Mouse (Mus musculus) stomach, postnatal 0 days (tissue): ENCODE data around the gene Plekhj1.

Experiments used
- CTCF ChIP-seq: IDR thresholded peaks from 2 replicates; pipeline ENCODE4 v1.5.1; 2016; ENCODE audit warnings: antibody characterized with exemption, low read depth, mild to moderate bottlenecking, moderate library complexity
- EP300 ChIP-seq: optimal IDR thresholded peaks from 2 replicates; pipeline ENCODE3; 2016; ENCODE audit warnings: antibody characterized with exemption

DNA sequence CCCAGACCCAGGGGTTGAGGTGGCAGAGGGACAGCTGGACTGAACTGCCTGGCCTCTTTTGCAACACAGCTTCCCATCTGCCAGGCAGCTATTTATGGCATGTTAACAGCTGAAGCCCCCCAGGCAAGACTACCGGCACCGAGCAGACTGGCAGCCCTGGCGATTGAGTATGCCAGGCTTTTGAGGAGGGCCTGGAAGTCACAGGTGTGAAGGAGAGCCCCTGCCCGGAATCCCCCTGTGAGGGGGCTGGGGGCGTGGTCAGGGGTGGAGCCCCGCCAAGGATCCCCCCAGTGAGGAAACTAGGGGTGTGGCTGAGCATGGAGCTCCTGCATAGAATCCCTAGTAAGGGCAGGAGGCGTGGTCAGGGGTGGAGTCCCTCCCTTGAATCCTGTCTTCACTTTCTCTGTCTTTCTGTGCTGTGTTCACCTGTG, 38.5 kb upstream of the Plekhj1 start:
- TF ChIP-seq CTCF: no peak
- TF ChIP-seq EP300: no peak
